Mouse (Mus musculus) thymus, adult 2 months (tissue): ENCODE data around the gene Rad51b.

Source experiments
- CTCF ChIP-seq: fragments of 200-500 bp; IDR thresholded peaks from 2 replicates; pipeline ENCODE4 v1.5.1; 2012; ENCODE audit warnings: mild to moderate bottlenecking, control low read depth, low read length, moderate library complexity, borderline replicate concordance; ENCODE audit not compliant: control insufficient read depth, poor library complexity, insufficient read depth; ENCODE audit errors: extremely low read depth
- POLR2A ChIP-seq: fragments of 200-500 bp; IDR thresholded peaks from 2 replicates; pipeline ENCODE4 v1.6.1; 2012; ENCODE audit warnings: mild to moderate bottlenecking, low read length, control low read depth, moderate library complexity; ENCODE audit not compliant: control insufficient read depth, poor library complexity, insufficient read depth; ENCODE audit errors: extremely low read depth

GRCm38 (mm10) chr12:79253294-79254053, 43.6 kb upstream of the Rad51b start:
- TF ChIP-seq POLR2A, result no peak
- no peak for TF ChIP-seq CTCF
